Mouse (Mus musculus): ENCODE measurements around the gene Plekha6.

The Plekha6 gene

GRCm38 (mm10) chr1:133163820-133164431, at the start of gene Plekha6:
Gene Plekha6, plus strand, starts transcription at chr1:133164210.
- peak; percentile 63 for DNase-seq

GRCm38 (mm10) chr1:133116108-133116507, 47.9 kb upstream of the Plekha6 start:
- no peak for DNase-seq

GRCm38 (mm10) chr1:133118127-133118526, 45.9 kb upstream of the Plekha6 start:
- DNase-seq, result no peak

- DNase-seq, result no peak
Observed at GRCm38 (mm10) chr1:133118844-133119243, 45.2 kb upstream of the Plekha6 start.

- DNase-seq, result no peak
Observed at GRCm38 (mm10) chr1:133119931-133120712, 43.9 kb upstream of the Plekha6 start.

GRCm38 (mm10) chr1:133121246-133121645, 42.8 kb upstream of the Plekha6 start:
- no peak for DNase-seq

- no peak for DNase-seq
Observed at GRCm38 (mm10) chr1:133124137-133124536, 39.9 kb upstream of the Plekha6 start.

- DNase-seq, result no peak
Observed at GRCm38 (mm10) chr1:133125640-133126364, 38.2 kb upstream of the Plekha6 start.

- DNase-seq, result no peak
Observed at GRCm38 (mm10) chr1:133126365-133126740, 37.7 kb upstream of the Plekha6 start.

GRCm38 (mm10) chr1:133127328-133127727, 36.7 kb upstream of the Plekha6 start:
- DNase-seq, result no peak

- no peak for DNase-seq
Observed at GRCm38 (mm10) chr1:133129471-133130221, 34.4 kb upstream of the Plekha6 start.

- DNase-seq, result peak; percentile 99
Observed at GRCm38 (mm10) chr1:133130638-133131560, 33.1 kb upstream of the Plekha6 start, which contains the start of gene Ppp1r15b. Gene Ppp1r15b, plus strand, starts transcription at chr1:133131143.

- no peak for DNase-seq
Observed at GRCm38 (mm10) chr1:133131561-133131905, 32.5 kb upstream of the Plekha6 start.

GRCm38 (mm10) chr1:133131936-133132335, 32.1 kb upstream of the Plekha6 start:
- peak; percentile 43 for DNase-seq

GRCm38 (mm10) chr1:133132388-133133326, 31.4 kb upstream of the Plekha6 start:
- DNase-seq, result no peak

- no peak for DNase-seq
Observed at GRCm38 (mm10) chr1:133133425-133133824, 30.6 kb upstream of the Plekha6 start.

- DNase-seq, result peak; percentile 48
Observed at GRCm38 (mm10) chr1:133134071-133134470, 29.9 kb upstream of the Plekha6 start.

GRCm38 (mm10) chr1:133134881-133135280, 29.1 kb upstream of the Plekha6 start:
- DNase-seq, result peak; percentile 52

GRCm38 (mm10) chr1:133135808-133136207, 28.2 kb upstream of the Plekha6 start:
- DNase-seq, result no peak

- DNase-seq, result no peak
Observed at GRCm38 (mm10) chr1:133138401-133138800, 25.6 kb upstream of the Plekha6 start.
